Mouse (Mus musculus) G1E (cell line): ENCODE results near the gene Mta3.

ENCODE experiments used
- CTCF ChIP-seq: IDR thresholded peaks from 2 replicates; pipeline ENCODE4 v1.5.1; 2012; ENCODE audit warnings: low read depth, low read length, inconsistent platforms, mixed read lengths
- GATA1 ChIP-seq: IDR thresholded peaks from 2 replicates; pipeline ENCODE4 v1.6.1; 2012; ENCODE audit warnings: borderline replicate concordance, low read length, inconsistent platforms, mixed read lengths
- POLR2AphosphoS5 ChIP-seq: IDR thresholded peaks from 2 replicates; pipeline ENCODE4 v1.6.1; 2012; ENCODE audit warnings: low read depth, low read length, inconsistent platforms; ENCODE audit not compliant: insufficient replicate concordance
- TAL1 ChIP-seq: conservative IDR thresholded peaks from 2 replicates; pipeline ENCODE4 v1.6.1; 2012; ENCODE audit warnings: low read depth, low read length, inconsistent platforms, mixed read lengths

DNA sequence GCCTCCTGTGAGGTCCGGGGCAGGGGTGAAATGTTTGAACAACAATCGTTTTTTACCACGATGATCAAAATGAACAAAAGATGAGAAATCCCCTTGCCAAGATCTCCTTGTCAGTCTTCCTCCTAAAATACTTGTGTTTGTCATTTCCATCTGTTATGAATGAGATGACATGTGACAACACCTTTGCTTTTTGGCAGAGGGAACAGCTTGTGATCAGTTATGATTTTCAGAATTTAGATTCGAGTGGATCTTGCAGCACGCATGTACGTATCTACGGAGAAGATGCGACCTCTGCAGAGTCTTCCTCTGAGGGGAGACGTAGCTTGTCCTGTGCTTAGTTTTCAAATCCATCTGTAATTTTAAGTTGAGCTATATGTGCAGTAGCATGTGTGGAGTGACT lies 66.1 kb downstream of the Mta3 start:
- TF ChIP-seq CTCF (no peak), GATA1 (no peak), TAL1 (no peak), POLR2AphosphoS5 (no peak)
